In genomic region chr14:25308051-25308450, GRCm38 (mm10) we compare ENCODE assay signal across 16 mouse cellular contexts.
A peak's percentile ranks its signal among the peaks of the same experiment; 100 is the strongest.
DNase-seq lines count a peak whose midpoint lies in the region; ATAC-seq lines count a peak whose summit lies in the region.
"Had no signal": no experiment of that assay in that cellular context is flagged by ENCODE, and none has a peak within 500 bp of the region (broad histone marks: within the 10 kb centered on the region; RNA-seq: fewer than 3 reads in every experiment).

No protein-coding gene starts in this region.

- H3K9me3 ChIP-seq in kidney, embryonic 16.5 days (ENCODE audit: low read length), result no peaks in the 10 kb centered on the region
- no peaks in the 10 kb centered on the region for H3K9me3 ChIP-seq in intestine, embryonic 14.5 days (ENCODE audit: control insufficient read depth, low read length)
- no peaks in the 10 kb centered on the region for H3K9me3 ChIP-seq in limb, embryonic 10.5 days (replicated peaks)
- H3K9me3 ChIP-seq: heart, embryonic 13.5 days had no signal

- ATAC-seq in kidney, embryonic 16.5 days (ENCODE audit: low FRiP score, low TSS enrichment), result no peak
- ATAC-seq in intestine, embryonic 14.5 days (replicated peaks; ENCODE audit: low FRiP score, low TSS enrichment, low read depth), result no peak
- ATAC-seq in granulocyte monocyte progenitor cell, adult 5-6 weeks (replicated peaks; ENCODE audit: poor library complexity, severe bottlenecking), result no peak
- ATAC-seq: forebrain, embryonic 14.5 days had no signal

- WGBS in kidney, embryonic 16.5 days, result 72% methylated on average over 3 of the region's 3 CpGs
- WGBS in intestine, embryonic 14.5 days, result 69% methylated on average over 3 of the region's 3 CpGs
- WGBS in limb, embryonic 10.5 days, result 71% methylated on average over 3 of the region's 3 CpGs

- H3K4me1 ChIP-seq in kidney, embryonic 16.5 days (ENCODE audit: insufficient read depth, low read length), result peaks cover 39% of the 10 kb centered on the region
- peaks cover 34% of the 10 kb centered on the region for H3K4me1 ChIP-seq in intestine, embryonic 14.5 days (replicated peaks; ENCODE audit: control insufficient read depth, insufficient read depth, low read length)
- H3K4me1 ChIP-seq in limb, embryonic 10.5 days, result peaks cover 67% of the 10 kb centered on the region

- H3K27me3 ChIP-seq in kidney, embryonic 16.5 days (ENCODE audit: insufficient read depth, low read length), result no peaks in the 10 kb centered on the region
- H3K27me3 ChIP-seq in intestine, embryonic 14.5 days (replicated peaks; ENCODE audit: control insufficient read depth, insufficient read depth, low read length), result no peaks in the 10 kb centered on the region
- H3K27me3 ChIP-seq in limb, embryonic 10.5 days (ENCODE audit: low read depth, poor library complexity, severe bottlenecking), result peaks cover 6% of the 10 kb centered on the region; the same call in 1 of the 2 replicates
- H3K27me3 ChIP-seq: heart, embryonic 13.5 days had no signal

- DNase-seq in heart, adult 11 months, result peak; percentile 92
- DNase-seq in heart, adult 9 months (ENCODE audit: low spot score in 2 of 2), result no peak
- DNase-seq in kidney, postnatal 14 days, result peak; percentile 34
- no peak for DNase-seq in intestine, embryonic 14.5 days (ENCODE audit: low spot score)
- no peak for DNase-seq in limb, embryonic 10.5 days (ENCODE audit: low spot score)
- DNase-seq: adrenal gland, postnatal 25 days; cerebellum, adult 8-10 months; gastrocnemius, adult 2 months; kidney, adult 18-20 months; layer of hippocampus, adult 9-11 months had no signal

- H3K27ac ChIP-seq in kidney, embryonic 16.5 days (ENCODE audit: low read length), result no peak overlapping the region
- H3K27ac ChIP-seq in intestine, embryonic 14.5 days (ENCODE audit: low read depth), result peak overlapping the region; percentile 36; the same call in 1 of the 2 replicates
- H3K27ac ChIP-seq in limb, embryonic 10.5 days, result peak overlapping the region; percentile 68
- H3K27ac ChIP-seq: gastrocnemius, adult 2 months; heart, embryonic 13.5 days; hindbrain, embryonic 14.5 days; macrophage had no signal

- H3K4me2 ChIP-seq in kidney, embryonic 16.5 days (replicated peaks; ENCODE audit: low read depth, low read length), result no peak overlapping the region
- H3K4me2 ChIP-seq in intestine, embryonic 14.5 days (ENCODE audit: low read length), result no peak overlapping the region
- H3K4me2 ChIP-seq: heart, embryonic 13.5 days; hindbrain, embryonic 14.5 days had no signal

- H3K4me3 ChIP-seq in kidney, embryonic 16.5 days (ENCODE audit: low read length), result no peak overlapping the region
- H3K4me3 ChIP-seq in intestine, embryonic 14.5 days (ENCODE audit: low read depth, low read length), result no peak overlapping the region
- no peak overlapping the region for H3K4me3 ChIP-seq in limb, embryonic 10.5 days
- H3K4me3 ChIP-seq: gastrocnemius, adult 2 months; heart, embryonic 13.5 days had no signal

- H3K9ac ChIP-seq in kidney, embryonic 16.5 days (replicated peaks; ENCODE audit: low read length), result no peak overlapping the region
- H3K9ac ChIP-seq in intestine, embryonic 14.5 days (ENCODE audit: low read length), result no peak overlapping the region
- H3K9ac ChIP-seq: hindbrain, embryonic 14.5 days had no signal

- no peaks in the 10 kb centered on the region for H3K36me3 ChIP-seq in kidney, embryonic 16.5 days (ENCODE audit: insufficient read depth, low read length)
- no peaks in the 10 kb centered on the region for H3K36me3 ChIP-seq in intestine, embryonic 14.5 days (ENCODE audit: control insufficient read depth, insufficient read depth, low read length)
- no peaks in the 10 kb centered on the region for H3K36me3 ChIP-seq in limb, embryonic 10.5 days
- H3K36me3 ChIP-seq: heart, embryonic 13.5 days had no signal

Comparison
In these comparisons a context has a peak if more than half of its experiments do, and no peak if none do; other contexts are left out.
1. DNase-seq: peak in heart, adult 11 months (single experiment) and kidney, postnatal 14 days (single experiment); none in heart, adult 9 months (0 of 2), intestine, embryonic 14.5 days (single experiment) and limb, embryonic 10.5 days (single experiment).